Mouse (Mus musculus) embryonic stem cell, embryonic (primary cell): Measurements from ENCODE around the gene Zfp575.

Source experiments
- CTCF ChIA-PET, 4 experiments: fragments of 300-600 bp in 2 of 4; fragments of 350-600 bp in 2 of 4; sonication (Branson Sonifier 250); formaldehyde crosslinking; loops; one replicate each; lab custom pipeline; 2022; ENCODE audit warnings: inconsistent platforms in 2 of 4; lab: Charles Lee
- POLR2A ChIA-PET, 4 experiments: fragments of 300-600 bp in 2 of 4; fragments of 350-600 bp in 2 of 4; sonication (Branson Sonifier 250); formaldehyde crosslinking; loops; one replicate each; lab custom pipeline; 2022; ENCODE audit warnings: antibody characterized with exemption in 4 of 4, inconsistent platforms in 1 of 4; lab: Charles Lee

Gene Zfp575

GRCm38 (mm10) chr7:24588336-24588735 lies 895 bp upstream of the Zfp575 start:
- ChIA-PET POLR2A (no interaction called here), CTCF (interaction anchor here in 2 of 4 experiments (0.5 to 3.7 kb wide), 4 partner anchors 13 to 115 kb away, joined by 5 to 21 read pairs (median 6); no protein-coding TSS in a partner anchor)

- ChIA-PET POLR2A (interaction anchor here in 3 of 4 experiments (0.5 to 1.2 kb wide), 4 partner anchors 12 to 187 kb away, joined by 3 to 4 read pairs (median 3); partner anchors contain the start of gene Smg9 (in 1 of the 3)), CTCF (interaction anchor here in 3 of 4 experiments (0.6 to 3.7 kb wide), 7 partner anchors 13 to 114 kb away, joined by 3 to 21 read pairs (median 5); no protein-coding TSS in a partner anchor)
Measured at GRCm38 (mm10) chr7:24586828-24587227, 613 bp downstream of the Zfp575 start.

DNA sequence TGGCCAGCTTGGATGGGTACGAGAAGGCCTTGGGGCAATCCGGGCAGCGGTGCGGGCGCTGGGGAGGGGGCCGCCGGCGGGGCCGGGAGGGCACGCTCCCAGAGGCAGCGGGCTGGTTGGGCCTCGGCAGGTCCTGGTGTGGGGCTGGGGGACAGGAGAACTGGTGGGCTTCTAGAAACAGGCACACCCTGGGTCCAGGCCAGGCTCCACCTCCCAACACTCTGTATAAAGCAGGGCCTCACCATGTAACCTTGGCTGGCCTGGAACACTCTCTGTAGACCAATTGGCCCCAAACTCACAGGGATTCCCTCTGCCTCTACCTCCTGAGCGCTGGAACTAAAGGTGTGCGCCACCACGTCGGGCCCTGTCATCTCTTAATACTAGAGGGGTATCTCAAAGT lies 1.4 kb downstream of the Zfp575 start:
- ChIA-PET CTCF (interaction anchor here in 3 of 4 experiments (0.6 to 3.7 kb wide), 12 partner anchors 8 to 379 kb away, joined by 3 to 21 read pairs (median 4); no protein-coding TSS in a partner anchor), POLR2A (interaction anchor here in 2 of 4 experiments (0.7 to 1.3 kb wide), 4 partner anchors 9 to 66 kb away, joined by 3 to 4 read pairs (median 4); no protein-coding TSS in a partner anchor)

DNA sequence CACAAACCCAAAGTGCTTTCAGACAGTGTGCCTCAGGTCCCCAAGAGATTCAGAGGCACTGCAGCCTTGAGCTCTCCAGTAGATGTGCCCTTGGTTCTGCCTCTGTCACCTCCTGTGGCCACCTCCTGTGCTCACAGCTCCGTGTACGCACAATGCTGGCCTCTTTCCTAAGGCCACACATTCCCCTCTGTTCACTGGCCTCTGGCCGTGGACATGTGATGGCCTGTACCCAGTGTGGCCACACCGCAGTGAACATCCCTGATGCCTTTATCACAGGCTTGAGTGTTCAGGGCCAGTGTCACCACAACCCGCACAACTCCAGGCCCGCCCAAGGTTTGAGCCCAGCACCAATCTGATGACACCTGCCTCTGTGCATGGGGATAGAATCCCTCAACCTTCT lies 2.6 kb downstream of the Zfp575 start:
- POLR2A ChIA-PET, result interaction anchor here in 1 of 4 experiments (1.1 kb wide), 1 partner anchor 14 kb away, joined by 3 read pairs; no protein-coding TSS in a partner anchor
- CTCF ChIA-PET, result interaction anchor here in 3 of 4 experiments (0.6 to 3.7 kb wide), 6 partner anchors 9 to 78 kb away, joined by 4 to 21 read pairs (median 4); no protein-coding TSS in a partner anchor

GRCm38 (mm10) chr7:24577811-24578210 lies 9.6 kb downstream of the Zfp575 start:
- CTCF ChIA-PET, result no interaction called here

DNA sequence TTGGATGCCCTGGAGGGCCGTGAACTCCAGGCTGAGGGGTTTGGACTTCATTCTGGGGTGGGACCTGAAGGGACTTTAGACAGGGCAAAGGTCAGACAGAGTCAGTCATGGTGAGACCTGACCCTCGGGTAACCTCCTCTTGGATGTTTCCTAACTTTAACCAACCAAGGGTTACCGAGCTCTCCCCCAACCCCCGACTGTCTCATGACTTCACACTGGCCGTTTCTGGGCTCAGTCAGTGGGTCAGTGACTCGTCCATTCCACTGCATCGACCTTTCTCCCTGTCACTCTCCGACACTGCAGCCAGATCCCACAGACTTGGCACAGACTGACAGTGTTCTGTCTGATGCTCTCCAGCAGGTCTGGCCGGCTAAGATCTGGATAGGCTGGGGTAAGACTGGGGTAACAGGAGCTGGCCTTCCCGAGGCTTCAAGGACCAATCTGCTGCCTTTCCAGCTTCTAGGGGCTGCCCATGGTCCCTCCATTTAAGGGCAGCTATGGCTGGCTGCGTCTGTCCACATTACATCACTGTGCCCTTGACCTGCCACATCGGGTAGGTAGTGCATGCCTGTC lies 13.1 kb downstream of the Zfp575 start:
- CTCF ChIA-PET, result interaction anchor here in 3 of 4 experiments (0.6 to 1.8 kb wide), 4 partner anchors 10 to 41 kb away, joined by 4 read pairs; no protein-coding TSS in a partner anchor
- POLR2A ChIA-PET, result interaction anchor here in 3 of 4 experiments (0.7 to 1.9 kb wide), 4 partner anchors 10 to 279 kb away, joined by 4 to 9 read pairs (median 6); no protein-coding TSS in a partner anchor

More at GRCm38 (mm10) chr7:24577811-24578210, 9.6 kb downstream of the Zfp575 start:
- POLR2A ChIA-PET, result interaction anchor here in 1 of 4 experiments (0.6 kb wide), 1 partner anchor 15 kb away, joined by 3 read pairs; no protein-coding TSS in a partner anchor

DNA sequence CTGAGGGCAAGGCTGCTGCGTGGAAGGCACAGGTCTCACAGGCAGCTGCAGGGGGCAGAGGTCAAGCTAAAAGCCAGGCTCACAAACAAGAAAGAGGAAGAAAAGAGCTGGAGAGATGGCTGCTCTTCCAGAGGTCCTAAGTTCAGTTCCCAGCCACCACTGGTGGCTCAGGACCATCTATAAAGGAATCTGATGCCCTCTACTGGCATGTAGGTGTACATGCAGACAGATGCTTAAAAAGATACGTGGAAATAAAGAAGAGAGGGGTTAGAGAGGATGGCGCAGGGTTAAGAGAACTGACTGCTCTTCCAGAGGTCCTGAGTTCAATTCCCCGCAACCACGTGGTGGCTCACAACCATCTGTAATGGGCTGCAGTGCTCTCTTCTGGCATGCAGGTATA lies 15.0 kb downstream of the Zfp575 start:
- ChIA-PET CTCF (interaction anchor here in 3 of 4 experiments (0.6 to 2.8 kb wide), 17 partner anchors 8 to 130 kb away, joined by 3 to 13 read pairs (median 4); partner anchors contain the start of gene Xrcc1 (in 1 of the 3)), POLR2A (interaction anchor here in 3 of 4 experiments (0.6 to 3.3 kb wide), 9 partner anchors 8 to 91 kb away, joined by 3 to 10 read pairs (median 4); partner anchors contain the start of genes Cadm4 (in 1 of the 3) and Xrcc1 (in 1 of the 3))

GRCm38 (mm10) chr7:24571071-24571470 lies 16.4 kb downstream of the Zfp575 start:
- POLR2A ChIA-PET, result interaction anchor here in 3 of 4 experiments (0.6 to 3.3 kb wide), 11 partner anchors 9 to 95 kb away, joined by 3 to 10 read pairs (median 4); partner anchors contain the start of genes Zfp428 (in 3 of the 3) and Cadm4 (in 1 of the 3)
- CTCF ChIA-PET, result interaction anchor here in 3 of 4 experiments (0.5 to 2.8 kb wide), 10 partner anchors 24 to 129 kb away, joined by 3 to 20 read pairs (median 6); no protein-coding TSS in a partner anchor

- ChIA-PET CTCF (interaction anchor here in 3 of 4 experiments (0.6 to 2.3 kb wide), 7 partner anchors 11 to 127 kb away, joined by 3 to 9 read pairs (median 3); no protein-coding TSS in a partner anchor), POLR2A (interaction anchor here in 3 of 4 experiments (0.6 to 1.1 kb wide), 5 partner anchors 10 to 61 kb away, joined by 3 to 5 read pairs (median 3); partner anchors contain the start of gene Irgq (in 1 of the 3))
Measured at GRCm38 (mm10) chr7:24568512-24568911, 18.9 kb downstream of the Zfp575 start.

DNA sequence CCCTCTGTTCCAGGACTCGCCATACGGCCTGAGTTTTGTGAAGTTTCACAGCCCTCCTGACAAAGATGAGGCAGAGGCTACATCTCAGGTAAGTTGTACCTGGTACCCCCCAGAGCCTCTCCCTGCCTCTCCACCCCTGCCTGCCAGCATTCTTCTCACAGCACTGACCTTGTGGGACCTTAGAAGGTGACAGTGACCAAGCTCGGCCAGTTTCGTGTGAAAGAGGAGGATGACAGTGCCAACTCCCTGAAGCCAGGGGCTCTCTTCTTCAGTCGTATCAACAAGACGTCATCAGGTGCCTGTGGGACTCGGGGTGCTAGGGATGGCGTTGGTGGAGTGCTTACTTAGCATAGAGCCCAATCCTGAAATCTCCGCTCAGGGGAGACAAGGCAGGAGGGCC lies 21.2 kb downstream of the Zfp575 start:
- ChIA-PET CTCF (interaction anchor here in 2 of 4 experiments (0.6 to 1.9 kb wide), 2 partner anchors 125 to 196 kb away, joined by 4 to 5 read pairs; no protein-coding TSS in a partner anchor), POLR2A (interaction anchor here in 3 of 4 experiments (0.6 to 1.9 kb wide), 4 partner anchors 22 to 324 kb away, joined by 3 to 8 read pairs (median 4); no protein-coding TSS in a partner anchor)

- POLR2A ChIA-PET, result interaction anchor here in 3 of 4 experiments (0.6 to 1.9 kb wide), 6 partner anchors 15 to 324 kb away, joined by 3 to 8 read pairs (median 4); no protein-coding TSS in a partner anchor
- CTCF ChIA-PET, result interaction anchor here in 3 of 4 experiments (0.6 to 2.6 kb wide), 11 partner anchors 9 to 124 kb away, joined by 3 to 26 read pairs (median 8); no protein-coding TSS in a partner anchor
Measured at GRCm38 (mm10) chr7:24565627-24566026, 21.8 kb downstream of the Zfp575 start.

DNA sequence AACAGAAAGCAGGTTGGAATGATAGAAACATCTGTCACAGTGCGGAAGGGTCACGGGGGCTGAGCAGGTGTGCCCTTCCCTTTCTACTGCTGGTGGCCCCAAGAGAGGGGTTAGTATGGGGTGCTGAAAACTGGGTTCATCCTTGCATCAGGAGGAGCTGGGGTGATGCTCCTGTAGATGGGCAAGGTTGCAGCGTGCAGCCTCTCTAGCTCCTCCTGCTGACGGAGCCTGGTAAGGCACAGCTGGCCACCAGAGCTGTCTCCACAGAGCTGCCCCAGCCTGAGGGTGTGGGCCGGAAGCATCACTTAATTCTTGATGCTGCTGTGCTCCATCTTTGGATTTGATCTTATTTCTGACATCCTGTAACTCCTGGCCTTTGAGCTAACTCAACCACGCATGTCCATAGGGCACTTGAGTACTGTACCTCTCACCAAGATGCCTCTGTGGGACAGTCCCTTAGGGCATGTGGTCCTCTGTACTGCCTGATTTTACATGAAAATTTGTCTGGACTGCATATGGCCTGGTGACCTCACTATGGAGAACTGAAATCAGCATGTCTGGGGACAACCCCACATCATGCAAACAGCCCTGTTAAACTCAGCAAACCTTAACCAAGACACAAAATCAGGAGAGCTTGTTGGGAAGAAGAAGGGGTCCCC lies 22.7 kb downstream of the Zfp575 start:
- CTCF ChIA-PET, result interaction anchor here (0.5 to 3.3 kb wide), 63 partner anchors 8 to 1182 kb away, joined by 3 to 26 read pairs (median 4); partner anchors contain the start of genes Pinlyp (in 2 of the 4), Xrcc1 (in 2 of the 4) and Irgq (in 1 of the 4)
- POLR2A ChIA-PET, result interaction anchor here (0.5 to 2.0 kb wide), 21 partner anchors 9 to 325 kb away, joined by 3 to 8 read pairs (median 4); partner anchors contain the start of genes Irgq (in 1 of the 4), Pinlyp (in 1 of the 4) and Xrcc1 (in 1 of the 4)

DNA sequence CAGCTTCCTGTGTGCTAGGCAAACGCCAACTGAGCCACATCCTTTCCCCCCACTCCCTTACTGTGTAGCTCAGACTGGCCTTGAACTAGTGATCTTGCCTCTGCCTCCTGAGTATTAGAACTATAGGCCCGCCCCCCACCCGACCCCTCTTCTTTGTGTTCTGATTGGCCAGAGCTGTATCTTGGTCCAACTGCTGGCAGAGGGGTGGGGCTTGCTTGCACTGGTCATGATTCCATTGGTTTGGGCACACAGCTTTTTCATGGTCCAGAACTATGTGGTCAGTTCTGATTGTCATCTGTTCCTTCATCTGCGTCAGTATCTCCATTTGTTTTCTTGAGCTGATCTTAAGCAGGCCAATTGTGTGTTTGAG lies 23.6 kb downstream of the Zfp575 start:
- CTCF ChIA-PET, result interaction anchor here (0.7 to 3.3 kb wide), 30 partner anchors 8 to 301 kb away, joined by 3 to 26 read pairs (median 7); partner anchors contain the start of genes Pinlyp (in 2 of the 4) and Xrcc1 (in 2 of the 4)

GRCm38 (mm10) chr7:24563191-24563836 lies 24.1 kb downstream of the Zfp575 start:
- CTCF ChIA-PET, result interaction anchor here in 2 of 4 experiments (0.8 to 3.3 kb wide), 13 partner anchors 9 to 90 kb away, joined by 3 to 26 read pairs (median 8); partner anchors contain the start of genes Pinlyp (in 1 of the 2) and Xrcc1 (in 1 of the 2)
- POLR2A ChIA-PET, result interaction anchor here in 3 of 4 experiments (0.6 to 2.0 kb wide), 8 partner anchors 8 to 57 kb away, joined by 3 to 7 read pairs (median 3); partner anchors contain the start of gene Zfp428 (in 1 of the 3)

More for the DNA sequence above, 23.6 kb downstream of the Zfp575 start:
- POLR2A ChIA-PET, result interaction anchor here in 3 of 4 experiments (0.6 to 2.0 kb wide), 13 partner anchors 8 to 91 kb away, joined by 3 to 8 read pairs (median 4); partner anchors contain the start of gene Zfp428 (in 1 of the 3)

GRCm38 (mm10) chr7:24561450-24561849 lies 26.0 kb downstream of the Zfp575 start:
- ChIA-PET CTCF (interaction anchor here in 3 of 4 experiments (0.6 to 1.6 kb wide), 8 partner anchors 11 to 154 kb away, joined by 3 to 5 read pairs (median 4); no protein-coding TSS in a partner anchor), POLR2A (interaction anchor here in 3 of 4 experiments (0.6 to 2.2 kb wide), 7 partner anchors 8 to 46 kb away, joined by 3 to 10 read pairs (median 4); partner anchors contain the start of gene Irgq (in 1 of the 3))

DNA sequence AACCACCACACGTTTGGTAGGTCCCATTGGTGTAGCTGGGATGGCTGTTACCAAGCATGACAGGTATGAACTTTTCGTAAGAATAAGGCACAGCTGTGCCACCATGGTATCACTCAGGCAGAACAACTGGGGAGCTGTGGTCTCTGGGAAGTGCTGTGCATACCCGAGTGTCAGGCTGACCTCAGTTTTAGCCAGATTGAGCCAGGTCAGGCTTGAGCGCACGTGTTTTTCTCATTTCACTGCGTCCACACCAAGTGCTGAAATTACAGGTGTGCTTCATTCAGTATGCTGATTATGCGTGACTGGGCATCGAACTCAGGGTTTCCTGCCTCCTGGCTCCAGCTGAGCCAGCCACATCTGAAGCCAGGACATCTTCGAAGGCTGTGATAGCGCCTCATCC lies 31.7 kb downstream of the Zfp575 start:
- ChIA-PET POLR2A (interaction anchor here in 3 of 4 experiments (0.5 to 1.7 kb wide), 18 partner anchors 8 to 107 kb away, joined by 3 to 10 read pairs (median 3); partner anchors contain the start of genes Irgq (in 2 of the 3) and Xrcc1 (in 1 of the 3)), CTCF (interaction anchor here (0.6 to 2.3 kb wide), 8 partner anchors 9 to 45 kb away, joined by 3 to 11 read pairs (median 4); no protein-coding TSS in a partner anchor)
